Mouse (Mus musculus) hindbrain, embryonic 13.5 days (tissue): ENCODE measurements around the gene Hfe2. TPM values are rescaled to one million over a fixed set of nuclear protein-coding genes. Genes with fewer than 3 reads are reported as not detected.

Experiments used
- ATAC-seq: fragments of 200-750 bp; cut with Nextera tagmentation; 2 replicates; pipeline ENCODE4 v1.8.0; 2017; ENCODE audit warnings: moderate TSS enrichment; ENCODE audit not compliant: low FRiP score
- H3K27ac ChIP-seq: fragments of 300-500 bp; sonication (generic); 2 replicates; pipeline ENCODE4 v1.5.1; 2015; ENCODE audit warnings: inconsistent platforms, mild to moderate bottlenecking, moderate library complexity
- H3K27me3 ChIP-seq: fragments of 300-500 bp; sonication (generic); 2 replicates; pipeline ENCODE4 v1.6.1; 2015; ENCODE audit warnings: mild to moderate bottlenecking, inconsistent platforms
- H3K36me3 ChIP-seq: fragments of 300-500 bp; sonication (generic); 2 replicates; pipeline ENCODE4 v1.6.1; 2015; ENCODE audit warnings: mild to moderate bottlenecking, inconsistent platforms
- H3K4me1 ChIP-seq: fragments of 300-500 bp; sonication (generic); replicated peaks from 2 replicates; pipeline ENCODE4 v1.6.1; 2015; ENCODE audit warnings: inconsistent platforms
- H3K4me2 ChIP-seq: fragments of 300-500 bp; sonication (generic); 2 replicates; pipeline ENCODE4 v1.6.1; 2015; ENCODE audit warnings: inconsistent platforms, mild to moderate bottlenecking, moderate library complexity
- H3K4me3 ChIP-seq: fragments of 300-500 bp; sonication (generic); 2 replicates; pipeline ENCODE4 v1.5.1; 2015; ENCODE audit warnings: mild to moderate bottlenecking, inconsistent platforms
- H3K9ac ChIP-seq: fragments of 300-500 bp; sonication (generic); 2 replicates; pipeline ENCODE4 v1.6.1; 2015; ENCODE audit warnings: mild to moderate bottlenecking, inconsistent platforms
- H3K9me3 ChIP-seq: fragments of 300-500 bp; sonication (generic); 2 replicates; pipeline ENCODE4 v1.6.1; 2016; ENCODE audit warnings: inconsistent platforms
- WGBS: fragments of 180-500 bp; shearing (Covaris S2); methylation state at CpG from one replicate; pipeline ENCODE4 v1.1.7; 2015; 5-methylcytosine and 5-hydroxymethylcytosine counted together
- polyA plus RNA-seq: library from polyadenylated mRNA; unstranded; fragments of >200 nt; fragmentation: Nextera tagmentation; extraction: Ambion mirVana; gene quantifications from 2 replicates; pipeline ENCODE4 v1.2.1, GENCODE M21; 2015

The Hfe2 gene
- polyA plus RNA-seq, 1 experiment from 2014 or later = 0.92 TPM

- no peak overlapping the region for H3K4me3 ChIP-seq
- ATAC-seq = no peak
- no peak overlapping the region for H3K4me2 ChIP-seq
- no peak overlapping the region for H3K27ac ChIP-seq
- peaks cover 21% of the 10 kb centered on the region for H3K36me3 ChIP-seq
- no peaks in the 10 kb centered on the region for H3K9me3 ChIP-seq
- peaks cover 33% of the 10 kb centered on the region for H3K4me1 ChIP-seq
- H3K9ac ChIP-seq = no peak overlapping the region
- 77% methylated on average over 10 of the region's 10 CpGs for WGBS
- no peaks in the 10 kb centered on the region for H3K27me3 ChIP-seq
Measured at GRCm38 (mm10) chr3:96563911-96564632, 39.1 kb downstream of the Hfe2 start.

GRCm38 (mm10) chr3:96564633-96565032 lies 39.7 kb downstream of the Hfe2 start:
- H3K4me1 ChIP-seq = peaks cover 27% of the 10 kb centered on the region
- H3K27ac ChIP-seq = no peak overlapping the region
- ATAC-seq = no peak
- no peak overlapping the region for H3K4me2 ChIP-seq
- peaks cover 19% of the 10 kb centered on the region for H3K36me3 ChIP-seq
- WGBS = 67% methylated on average over 7 of the region's 7 CpGs
- no peak overlapping the region for H3K9ac ChIP-seq
- H3K9me3 ChIP-seq = no peaks in the 10 kb centered on the region
- no peaks in the 10 kb centered on the region for H3K27me3 ChIP-seq
- no peak overlapping the region for H3K4me3 ChIP-seq

DNA sequence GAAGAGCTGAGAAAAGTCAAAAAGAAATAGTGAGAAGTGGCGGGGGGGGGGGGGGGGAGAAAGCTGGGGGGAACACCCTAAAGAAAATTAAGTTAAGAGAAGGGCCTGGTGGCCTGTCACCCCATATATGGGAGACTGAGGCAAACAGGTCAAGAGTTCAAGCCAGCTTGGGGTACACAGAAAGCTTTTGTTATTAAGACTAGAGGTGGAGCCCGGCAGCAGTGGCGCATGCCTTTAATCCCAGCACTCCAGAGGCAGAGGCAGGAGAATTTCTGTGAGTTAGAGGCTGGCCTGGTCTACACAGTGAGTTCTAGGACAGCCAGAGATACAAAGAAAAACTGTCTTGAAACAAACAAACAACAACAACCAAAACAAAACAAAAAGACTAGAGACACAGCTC lies 40.1 kb downstream of the Hfe2 start:
- H3K27ac ChIP-seq = no peak overlapping the region
- H3K4me2 ChIP-seq = no peak overlapping the region
- no peak overlapping the region for H3K4me3 ChIP-seq
- peaks cover 14% of the 10 kb centered on the region for H3K36me3 ChIP-seq
- WGBS = 93% methylated on average over 2 of the region's 3 CpGs
- H3K9ac ChIP-seq = no peak overlapping the region
- no peaks in the 10 kb centered on the region for H3K9me3 ChIP-seq
- H3K4me1 ChIP-seq = peaks cover 23% of the 10 kb centered on the region
- no peak for ATAC-seq
- no peaks in the 10 kb centered on the region for H3K27me3 ChIP-seq

DNA sequence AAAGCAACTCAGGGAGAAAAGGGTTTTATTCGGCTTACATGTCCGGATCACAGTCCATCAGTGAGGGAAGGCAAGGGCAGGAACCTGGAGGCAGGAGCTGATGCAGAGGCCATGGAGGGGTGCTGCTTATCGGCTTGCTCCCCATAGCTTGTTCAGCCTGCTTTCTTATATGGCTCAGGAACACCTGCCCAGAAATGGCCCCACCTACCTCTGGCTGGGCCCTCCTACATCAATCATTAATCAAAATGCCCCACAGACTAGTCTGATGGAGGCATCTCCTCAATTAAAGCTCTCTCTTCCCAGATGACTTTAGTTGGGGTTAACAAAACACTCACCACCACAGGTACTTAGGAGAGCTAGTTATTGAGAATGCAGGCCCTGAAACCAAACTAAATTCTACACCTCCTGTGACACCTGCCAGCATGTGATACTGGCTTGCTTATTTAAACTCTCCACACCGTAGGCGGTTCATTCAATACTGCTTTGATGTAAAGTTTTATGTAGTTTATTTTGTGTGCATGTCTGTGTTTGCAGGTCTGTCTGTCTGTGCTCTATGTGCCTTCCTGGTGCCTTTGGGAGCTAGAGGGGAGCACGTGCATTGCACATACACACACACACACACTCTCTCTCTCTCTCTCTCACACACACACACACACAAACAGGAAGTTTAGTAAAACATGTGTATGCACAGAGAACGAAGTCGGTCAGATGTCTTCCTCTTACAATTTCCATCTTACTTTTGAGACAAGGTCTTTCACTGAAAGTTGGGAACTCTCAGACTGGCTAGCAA lies 41.9 kb downstream of the Hfe2 start:
- no peak for ATAC-seq

GRCm38 (mm10) chr3:96568605-96569004 lies 43.6 kb downstream of the Hfe2 start:
- H3K27ac ChIP-seq = no peak overlapping the region
- H3K4me1 ChIP-seq = no peaks in the 10 kb centered on the region
- no peaks in the 10 kb centered on the region for H3K27me3 ChIP-seq
- no peak overlapping the region for H3K4me2 ChIP-seq
- WGBS = 71% methylated on average over 8 of the region's 8 CpGs
- H3K9me3 ChIP-seq = no peaks in the 10 kb centered on the region
- ATAC-seq = no peak
- no peaks in the 10 kb centered on the region for H3K36me3 ChIP-seq
- H3K9ac ChIP-seq = no peak overlapping the region
- H3K4me3 ChIP-seq = no peak overlapping the region

More for the DNA sequence above, 41.9 kb downstream of the Hfe2 start:
- Histone ChIP-seq H3K4me3 (no peak overlapping the region), H3K36me3 (no peaks in the 10 kb centered on the region), H3K9me3 (no peaks in the 10 kb centered on the region), H3K9ac (no peak overlapping the region), H3K27ac (no peak overlapping the region), H3K27me3 (no peaks in the 10 kb centered on the region), H3K4me1 (peaks cover 6% of the 10 kb centered on the region), H3K4me2 (no peak overlapping the region)
- WGBS = 86% methylated on average over 8 of the region's 8 CpGs

- Histone ChIP-seq H3K27me3 (no peaks in the 10 kb centered on the region), H3K9me3 (no peaks in the 10 kb centered on the region), H3K4me1 (no peaks in the 10 kb centered on the region), H3K36me3 (no peaks in the 10 kb centered on the region), H3K4me3 (no peak overlapping the region), H3K4me2 (no peak overlapping the region), H3K27ac (no peak overlapping the region), H3K9ac (no peak overlapping the region)
- 83% methylated on average over 13 of the region's 13 CpGs for WGBS
- no peak for ATAC-seq
Measured at GRCm38 (mm10) chr3:96569506-96569905, 44.5 kb downstream of the Hfe2 start.

DNA sequence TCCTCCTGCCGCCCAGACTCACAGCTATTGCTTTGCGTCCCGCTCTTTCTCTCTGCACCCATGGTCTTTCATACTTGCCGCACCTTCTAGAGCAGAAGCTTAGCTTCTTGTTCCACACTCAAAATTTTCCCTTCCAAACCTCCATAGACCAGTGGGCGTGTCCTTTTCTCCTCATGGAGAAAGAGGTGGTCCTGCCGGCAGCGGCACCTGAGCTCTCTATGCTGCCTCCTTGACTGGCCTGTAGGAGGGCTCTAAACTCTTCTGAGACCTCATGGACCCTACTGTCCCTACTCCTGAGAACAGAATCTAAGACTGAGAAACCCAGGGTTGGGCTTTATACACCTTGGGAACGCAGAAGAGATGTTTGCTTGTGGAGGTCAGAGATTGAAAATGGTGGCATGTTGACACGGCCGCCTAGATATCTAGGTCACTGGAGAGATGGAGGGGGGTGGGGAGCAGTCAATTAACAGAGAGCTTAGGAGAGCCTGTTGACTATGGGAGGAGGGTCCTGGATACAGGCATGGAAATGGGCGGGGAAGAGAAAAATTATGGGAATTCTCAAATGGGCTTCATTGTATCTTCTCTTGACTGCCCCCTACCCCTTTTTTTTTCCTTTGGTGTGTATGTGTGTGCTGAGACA lies 45.1 kb downstream of the Hfe2 start:
- no peak overlapping the region for H3K27ac ChIP-seq
- H3K4me3 ChIP-seq = no peak overlapping the region
- H3K4me2 ChIP-seq = no peak overlapping the region
- no peak for ATAC-seq
- no peak overlapping the region for H3K9ac ChIP-seq
- 87% methylated on average over 11 of the region's 11 CpGs for WGBS
- H3K4me1 ChIP-seq = no peaks in the 10 kb centered on the region
- H3K9me3 ChIP-seq = no peaks in the 10 kb centered on the region
- H3K27me3 ChIP-seq = no peaks in the 10 kb centered on the region
- H3K36me3 ChIP-seq = no peaks in the 10 kb centered on the region

- WGBS = 81% methylated on average over 7 of the region's 7 CpGs
- Histone ChIP-seq H3K27me3 (no peaks in the 10 kb centered on the region), H3K4me3 (no peak overlapping the region), H3K9ac (no peak overlapping the region), H3K36me3 (no peaks in the 10 kb centered on the region), H3K9me3 (no peaks in the 10 kb centered on the region), H3K4me2 (no peak overlapping the region), H3K27ac (no peak overlapping the region), H3K4me1 (no peaks in the 10 kb centered on the region)
- no peak for ATAC-seq
Measured at GRCm38 (mm10) chr3:96570643-96571042, 45.7 kb downstream of the Hfe2 start.

GRCm38 (mm10) chr3:96571336-96571735 lies 46.4 kb downstream of the Hfe2 start:
- no peak for ATAC-seq
- Histone ChIP-seq H3K4me3 (no peak overlapping the region), H3K27ac (no peak overlapping the region), H3K4me2 (no peak overlapping the region), H3K36me3 (no peaks in the 10 kb centered on the region), H3K9ac (no peak overlapping the region), H3K9me3 (no peaks in the 10 kb centered on the region), H3K4me1 (peaks cover 6% of the 10 kb centered on the region), H3K27me3 (no peaks in the 10 kb centered on the region)
- WGBS = 78% methylated on average over 2 of the region's 2 CpGs

- Histone ChIP-seq H3K36me3 (no peaks in the 10 kb centered on the region), H3K4me2 (no peak overlapping the region), H3K4me3 (no peak overlapping the region), H3K27ac (no peak overlapping the region), H3K9me3 (no peaks in the 10 kb centered on the region), H3K27me3 (no peaks in the 10 kb centered on the region), H3K9ac (no peak overlapping the region), H3K4me1 (peaks cover 14% of the 10 kb centered on the region)
- ATAC-seq = no peak
- 83% methylated on average over 16 of the region's 16 CpGs for WGBS
Measured at GRCm38 (mm10) chr3:96571896-96572698, 47.1 kb downstream of the Hfe2 start.

DNA sequence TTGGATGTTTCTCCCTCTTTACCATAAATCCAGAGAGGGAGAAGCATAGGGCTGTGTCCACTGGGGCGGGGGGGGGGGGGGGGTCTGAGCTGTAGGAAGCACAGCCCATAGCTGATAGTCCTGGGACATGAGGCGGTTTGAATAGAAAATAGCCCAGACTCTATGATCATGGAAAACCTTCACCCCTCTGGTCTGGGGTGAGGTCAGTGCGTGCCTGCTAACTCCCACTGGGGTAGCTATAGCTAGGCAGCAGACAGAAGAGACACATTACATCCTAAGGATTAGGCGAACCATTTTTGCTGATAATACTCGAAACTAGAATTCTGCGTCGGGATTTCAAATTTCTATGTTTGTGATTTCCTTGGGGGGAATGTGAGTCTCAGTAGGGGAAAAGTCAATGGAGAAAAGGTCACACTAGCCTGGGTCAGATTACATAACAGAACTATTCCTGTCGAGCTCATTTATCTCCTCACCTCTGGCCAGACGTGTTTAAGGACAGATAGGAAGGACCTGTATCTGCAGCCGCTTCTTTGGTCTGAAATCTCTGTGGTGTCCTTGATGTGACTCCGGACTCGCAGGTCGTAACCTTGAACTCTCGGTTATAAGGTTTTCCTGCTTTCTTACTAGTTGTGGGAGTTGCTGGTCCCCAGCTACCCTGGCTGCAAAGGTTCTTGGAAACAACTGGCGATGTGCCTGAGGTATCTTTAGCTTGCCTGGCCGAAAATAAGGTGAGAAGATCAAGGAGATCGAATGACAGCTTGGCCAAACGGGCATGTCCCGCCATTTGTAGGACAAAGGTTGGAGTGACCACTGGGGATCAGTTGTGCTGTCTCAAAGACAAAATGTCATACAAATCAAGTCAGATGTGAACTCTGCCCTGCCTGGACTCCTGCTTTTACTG lies 48.9 kb downstream of the Hfe2 start:
- 82% methylated on average over 19 of the region's 19 CpGs for WGBS
- Histone ChIP-seq H3K9ac (no peak overlapping the region), H3K9me3 (no peaks in the 10 kb centered on the region), H3K36me3 (no peaks in the 10 kb centered on the region), H3K27ac (no peak overlapping the region), H3K4me3 (no peak overlapping the region), H3K4me2 (no peak overlapping the region), H3K27me3 (no peaks in the 10 kb centered on the region), H3K4me1 (peaks cover 18% of the 10 kb centered on the region)
- no peak for ATAC-seq
